Mouse (Mus musculus) myocyte (in vitro differentiated cells): Measurements from ENCODE around the gene Atp8b4.

ENCODE experiments used
- CEBPB ChIP-seq: IDR thresholded peaks from 2 replicates; pipeline ENCODE4 v1.6.1; 2011; ENCODE audit warnings: mild to moderate bottlenecking, moderate library complexity; ENCODE audit not compliant: poor library complexity, insufficient read depth, severe bottlenecking
- E2F4 ChIP-seq: IDR thresholded peaks from one replicate; pipeline ENCODE4 v1.6.1; 2011; ENCODE audit warnings: mild to moderate bottlenecking, control low read depth, moderate library complexity; ENCODE audit not compliant: insufficient read depth
- MAX ChIP-seq: IDR thresholded peaks from one replicate; pipeline ENCODE4 v1.6.1; 2011; ENCODE audit warnings: low read depth, mild to moderate bottlenecking, control low read depth
- MYOG ChIP-seq, 3 experiments: IDR thresholded peaks; one replicate each; pipeline ENCODE4 v1.6.1; 2011; ENCODE audit warnings: control low read depth in 2 of 3, low read depth in 2 of 3, mild to moderate bottlenecking in 2 of 3; ENCODE audit not compliant: insufficient read length in 2 of 3, control insufficient read depth in 1 of 3, insufficient read depth in 1 of 3
- POLR2A ChIP-seq: IDR thresholded peaks from one replicate; pipeline ENCODE4 v1.6.1; 2011; ENCODE audit warnings: low read depth, mild to moderate bottlenecking, control low read depth, moderate library complexity; ENCODE audit not compliant: insufficient read length
- POLR2AphosphoS2 ChIP-seq: IDR thresholded peaks from one replicate; pipeline ENCODE4 v1.6.1; 2011; ENCODE audit warnings: low read depth, control low read depth; ENCODE audit not compliant: insufficient read length
- TCF12 ChIP-seq: IDR thresholded peaks from one replicate; pipeline ENCODE4 v1.6.1; 2011; ENCODE audit warnings: mild to moderate bottlenecking, control low read depth; ENCODE audit not compliant: poor library complexity, insufficient read depth, severe bottlenecking
- USF1 ChIP-seq: IDR thresholded peaks from one replicate; pipeline ENCODE4 v1.6.1; 2011; ENCODE audit warnings: low read depth, mild to moderate bottlenecking, control low read depth, moderate library complexity

- TF ChIP-seq E2F4, result no peak
- TF ChIP-seq CEBPB, result no peak
- TF ChIP-seq MAX, result no peak
- no peak for TF ChIP-seq USF1
- TF ChIP-seq POLR2A, result no peak
- TF ChIP-seq POLR2AphosphoS2, result no peak
- TF ChIP-seq MYOG (IDR thresholded peaks at IDR 0.05; ENCODE audit: control insufficient read depth in 1 of 3, insufficient read depth in 1 of 3, insufficient read length in 2 of 3, low read depth in 2 of 3), result no peak
- TF ChIP-seq TCF12, result no peak
Observed at GRCm38 (mm10) chr2:126363050-126363744, 137.3 kb downstream of the Atp8b4 start.
